Mouse (Mus musculus) large intestine, adult 2 months (tissue): Measurements from ENCODE around the gene Mcu. TPM values are rescaled to one million over a fixed set of nuclear protein-coding genes. Genes with fewer than 3 reads are reported as not detected.

Experiments
- DNase-seq: peaks from one replicate; pipeline ENCODE4 v3.0.0-alpha.2; 2012; ENCODE audit warnings: low read depth, low spot score
- WGBS: fragments of 180-500 bp; shearing (Covaris S2); methylation state at CpG from one replicate; pipeline ENCODE4 v1.1.7; 2018; 5-methylcytosine and 5-hydroxymethylcytosine counted together
- polyA plus RNA-seq: library from polyadenylated mRNA; depleted of rRNA; stranded (reverse); fragments of >200 nt; gene quantifications from 2 replicates; pipeline ENCODE4 v1.2.3, GENCODE M21; 2012

Gene Mcu
- polyA plus RNA-seq, 1 experiment, result 61.8 TPM

DNA sequence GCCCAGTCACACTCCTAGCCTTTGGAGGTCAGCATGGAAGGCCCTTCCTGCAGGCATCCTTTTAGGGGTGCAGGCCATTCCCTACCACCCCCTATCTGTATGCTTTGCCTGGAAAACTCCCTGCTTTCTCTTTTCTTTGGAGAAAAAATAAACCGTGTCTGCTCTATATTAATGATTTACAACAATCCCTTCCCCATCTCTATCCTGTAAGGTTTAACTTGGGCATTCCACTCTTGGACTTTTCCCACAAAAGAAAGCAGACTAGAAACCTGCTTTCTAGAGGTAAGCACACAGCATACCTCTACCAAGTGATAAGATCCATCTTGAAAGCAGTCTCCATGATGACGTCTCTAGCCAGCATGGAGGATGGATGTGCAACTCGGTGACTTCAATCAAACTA is 75.9 kb downstream of the Mcu start:
- no peak for DNase-seq
- WGBS, result 68% methylated on average over 3 of the region's 3 CpGs

DNA sequence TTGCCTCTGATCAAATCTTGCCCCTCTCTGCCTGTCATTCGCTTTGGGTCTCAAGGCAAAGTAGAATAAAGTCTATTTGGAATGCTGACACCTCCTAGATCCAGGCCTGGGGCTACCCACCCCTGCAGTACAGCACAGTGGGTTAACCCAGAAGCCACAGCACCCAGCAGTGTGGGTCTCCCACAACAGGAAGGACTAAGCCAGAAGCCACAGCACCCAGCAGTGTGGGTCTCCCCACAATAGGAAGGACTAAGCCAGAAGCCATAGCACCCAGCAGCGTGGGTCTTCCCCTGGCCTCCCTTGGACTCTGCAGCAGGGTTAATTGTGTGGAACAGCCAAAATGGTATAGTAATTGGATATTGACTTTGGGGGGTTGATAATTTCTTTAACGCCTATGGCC is 76.4 kb downstream of the Mcu start:
- no peak for DNase-seq
- 88% methylated on average over 3 of the region's 3 CpGs for WGBS

DNA sequence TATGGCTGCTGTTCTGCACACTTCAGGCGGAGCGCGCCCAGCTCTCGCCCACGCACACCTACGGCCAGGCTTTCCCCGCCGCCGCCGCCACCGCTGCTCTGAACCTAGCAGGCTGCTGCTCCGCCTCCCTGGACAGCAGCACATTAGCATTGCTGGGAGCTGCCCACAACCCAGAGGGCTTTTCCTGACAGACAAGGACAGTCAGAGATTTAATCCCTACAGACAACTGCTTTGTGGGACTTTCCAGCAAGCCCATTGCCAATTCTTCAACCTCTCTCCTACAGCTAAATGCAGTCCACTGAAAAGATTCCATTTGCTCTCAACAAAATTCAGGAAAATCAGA is 77.0 kb downstream of the Mcu start:
- WGBS, result 18% methylated on average over 12 of the region's 12 CpGs
- DNase-seq, result no peak

DNA sequence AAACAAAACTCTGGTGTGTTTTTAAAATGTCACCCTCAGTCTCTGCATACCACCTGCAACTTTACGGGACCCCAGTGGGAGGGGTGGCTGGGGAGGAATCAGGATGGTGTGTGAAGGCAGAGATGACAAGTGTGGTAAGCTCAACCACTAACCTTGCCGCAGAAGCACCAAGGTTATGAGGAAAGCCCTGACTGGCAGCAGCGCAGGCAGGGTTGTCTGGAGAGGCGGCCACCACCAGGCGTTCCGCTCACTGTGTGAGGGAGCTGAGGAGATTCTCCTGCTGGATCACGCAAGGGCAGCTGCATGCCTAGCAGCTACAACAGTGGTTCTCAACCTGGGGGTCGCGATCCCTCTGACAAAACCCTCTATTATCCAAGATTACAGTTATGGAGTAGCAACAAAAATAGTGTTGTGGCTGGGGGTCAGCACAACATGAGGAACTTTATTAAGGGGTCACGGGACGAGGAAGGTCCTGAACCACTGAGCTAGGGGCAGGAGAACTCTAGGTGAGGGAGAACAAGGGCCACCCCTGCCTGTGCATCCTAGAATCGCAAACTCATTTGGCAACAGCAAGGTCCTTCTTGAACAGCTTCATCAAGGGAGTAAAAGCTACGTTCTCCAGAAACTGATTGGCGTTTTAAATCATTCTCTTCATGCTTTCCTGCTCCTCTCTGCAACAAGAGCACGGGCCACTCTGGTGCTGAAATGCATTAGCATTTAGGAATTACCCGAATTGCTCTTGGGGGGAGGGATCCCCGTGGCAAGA is 77.5 kb downstream of the Mcu start:
- WGBS, result 58% methylated on average over 17 of the region's 17 CpGs
- no peak for DNase-seq

DNA sequence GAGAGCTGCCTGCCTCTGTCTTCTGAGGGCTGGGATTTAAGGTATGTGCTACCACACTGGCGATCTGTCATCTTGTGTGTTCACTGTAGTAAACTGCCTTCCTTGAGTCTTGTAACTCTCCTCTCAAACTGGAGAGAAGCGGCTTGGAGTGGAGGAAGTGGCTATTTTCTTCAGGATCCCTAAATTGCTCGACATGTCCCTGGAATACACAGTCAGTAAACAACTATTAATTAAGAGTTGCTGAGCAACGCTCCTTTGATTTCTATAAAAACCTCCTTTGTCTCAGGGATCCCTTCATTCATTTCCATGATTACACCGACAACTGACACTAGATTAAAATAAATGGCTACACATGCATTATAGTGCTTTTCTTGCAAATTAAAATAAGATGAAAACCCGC is 78.4 kb downstream of the Mcu start:
- no peak for DNase-seq
- WGBS, result 93% methylated on average over 6 of the region's 6 CpGs

DNA sequence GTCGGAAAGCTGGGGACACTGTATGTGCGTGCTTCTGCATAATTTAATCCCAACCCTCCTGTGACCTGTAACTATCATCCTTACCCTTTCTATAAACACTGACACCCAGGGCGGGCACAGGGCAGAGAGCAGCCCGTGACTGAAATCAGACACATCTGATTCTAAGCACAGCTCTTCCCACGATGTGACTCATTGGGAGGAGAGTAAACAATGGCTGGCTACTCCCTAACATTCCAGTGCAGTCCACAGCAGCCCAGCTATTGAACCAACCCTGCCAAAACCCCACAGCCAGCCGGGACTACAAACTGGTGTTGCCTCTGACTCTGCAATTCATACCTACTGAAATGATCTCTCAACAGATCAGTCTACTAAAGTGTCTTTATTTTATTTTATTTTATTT is 78.9 kb downstream of the Mcu start:
- WGBS, result 29% methylated on average over 6 of the region's 6 CpGs
- DNase-seq, result peak; percentile 70

DNA sequence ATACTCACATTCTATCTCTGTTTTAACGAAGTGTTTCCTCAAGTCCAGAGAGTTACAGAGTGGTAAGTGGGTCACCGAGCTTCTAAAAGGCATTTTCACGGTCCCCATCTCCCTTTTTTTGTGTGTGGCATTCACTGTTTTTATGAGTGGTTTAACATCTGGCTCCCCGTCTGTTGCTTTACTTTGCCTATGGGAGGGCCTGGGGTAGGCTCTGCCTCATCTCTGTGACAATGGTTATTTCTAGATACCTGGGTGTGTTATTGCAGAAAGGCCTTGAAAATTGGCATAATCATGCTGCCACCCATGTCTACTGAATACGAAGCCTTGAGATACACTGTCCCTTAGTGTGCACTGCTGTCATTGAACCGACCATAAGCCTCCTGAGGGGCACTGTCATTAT is 84.2 kb downstream of the Mcu start:
- no peak for DNase-seq
- WGBS, result 96% methylated on average over 6 of the region's 6 CpGs

DNA sequence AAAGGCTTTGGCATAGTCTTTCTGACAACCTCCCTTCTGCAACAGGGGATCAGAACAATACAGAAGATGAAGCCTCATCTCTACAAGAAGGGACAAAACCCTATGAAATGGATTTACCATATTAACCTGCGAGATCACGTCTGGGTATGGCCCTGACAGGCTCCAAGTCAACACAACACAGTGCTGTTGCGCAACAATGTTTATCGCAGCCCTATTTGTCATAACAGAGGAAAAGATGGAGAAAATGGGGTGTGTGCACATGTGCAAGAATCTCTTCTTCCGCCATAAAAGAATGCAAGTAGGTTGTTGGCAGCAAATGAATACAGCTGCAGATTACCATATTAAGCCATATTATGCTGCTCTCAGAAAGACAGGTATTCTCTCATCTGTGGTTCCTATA is 88.7 kb downstream of the Mcu start:
- no peak for DNase-seq
- 84% methylated on average over 5 of the region's 5 CpGs for WGBS

DNA sequence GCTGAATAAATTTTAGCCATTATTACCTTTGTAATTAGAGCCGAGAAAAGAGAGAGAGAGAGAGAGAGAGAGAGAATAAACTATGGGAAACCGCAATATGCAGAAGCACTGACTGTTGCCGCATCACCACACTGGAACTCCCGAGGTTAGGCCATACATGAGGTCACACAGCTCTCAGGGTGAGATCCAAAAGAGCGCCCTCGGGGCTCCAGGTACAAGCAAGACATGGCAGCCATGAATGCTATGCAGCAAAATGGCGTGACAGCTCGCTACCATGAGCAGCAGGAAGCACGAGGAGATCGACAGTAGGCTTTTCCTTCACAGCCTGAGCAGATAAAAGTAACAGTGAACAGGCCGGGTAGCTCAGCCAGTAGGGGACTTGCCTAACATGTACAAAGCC is 89.2 kb downstream of the Mcu start:
- DNase-seq, result no peak
- WGBS, result 91% methylated on average over 11 of the region's 11 CpGs

DNA sequence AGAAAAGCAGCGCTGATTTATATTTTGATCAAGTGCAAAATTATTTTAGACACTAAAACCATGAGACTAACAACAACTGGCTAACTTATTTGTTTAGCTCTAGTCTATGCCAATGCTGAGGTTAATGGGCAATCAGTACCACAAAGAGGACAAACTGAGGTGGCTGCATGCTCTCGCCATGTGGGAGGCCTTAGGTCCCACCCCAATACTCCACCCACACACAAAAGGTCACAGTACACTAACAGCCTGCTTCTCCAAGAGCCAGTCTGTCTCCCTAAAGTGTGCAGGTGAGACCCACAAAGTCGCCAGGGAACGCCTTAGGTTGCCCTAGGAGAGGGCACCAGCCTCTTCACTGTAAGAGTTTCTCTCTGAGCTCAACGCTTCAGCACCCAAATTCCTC is 91.8 kb downstream of the Mcu start:
- DNase-seq, result no peak
- 59% methylated on average over 5 of the region's 5 CpGs for WGBS

DNA sequence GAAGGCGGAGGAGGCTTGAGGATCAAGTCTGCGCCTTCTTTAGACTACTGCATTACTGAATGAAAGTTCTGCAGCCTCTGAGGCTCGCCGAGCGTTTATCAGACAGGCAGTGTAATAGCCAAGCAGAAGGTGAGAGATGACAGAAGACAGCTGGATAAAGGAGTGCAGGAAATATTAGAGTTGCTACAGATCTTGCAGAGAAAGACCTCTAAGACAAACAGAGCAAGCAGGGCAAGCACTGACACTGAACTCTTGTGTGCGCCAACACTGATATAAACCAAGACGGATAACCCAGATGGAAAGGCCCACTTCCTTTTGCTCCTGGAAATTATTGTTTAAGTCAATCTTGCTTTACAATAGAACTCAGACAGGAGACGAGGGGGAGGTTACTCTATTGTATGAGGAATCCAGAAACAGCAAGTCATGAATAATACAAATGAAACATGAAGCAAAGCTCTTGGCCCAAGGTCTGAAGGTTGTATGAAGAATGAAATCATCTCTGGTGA is 92.6 kb downstream of the Mcu start:
- WGBS, result 70% methylated on average over 8 of the region's 8 CpGs
- DNase-seq, result no peak

DNA sequence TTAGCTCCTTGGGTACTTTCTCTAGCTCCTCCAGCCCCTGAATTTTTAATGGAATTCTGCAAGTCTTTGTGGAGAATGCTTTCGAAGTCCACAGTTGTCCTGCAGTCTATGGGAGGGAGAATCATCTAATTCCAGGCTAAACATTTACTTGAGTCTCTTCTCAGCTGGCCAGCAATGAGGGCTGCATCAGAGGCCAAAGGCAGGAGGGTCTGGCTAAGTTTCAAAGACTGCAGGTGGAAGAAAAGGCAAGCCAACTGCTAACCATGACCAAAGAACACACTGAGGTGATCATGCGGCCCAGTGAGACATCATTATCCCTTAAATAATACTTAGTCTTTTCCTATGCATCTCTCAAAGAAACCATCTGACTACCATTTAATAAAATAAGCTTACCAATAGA is 95.8 kb downstream of the Mcu start:
- no peak for DNase-seq
- WGBS, result 72% methylated on average over 2 of the region's 2 CpGs

DNA sequence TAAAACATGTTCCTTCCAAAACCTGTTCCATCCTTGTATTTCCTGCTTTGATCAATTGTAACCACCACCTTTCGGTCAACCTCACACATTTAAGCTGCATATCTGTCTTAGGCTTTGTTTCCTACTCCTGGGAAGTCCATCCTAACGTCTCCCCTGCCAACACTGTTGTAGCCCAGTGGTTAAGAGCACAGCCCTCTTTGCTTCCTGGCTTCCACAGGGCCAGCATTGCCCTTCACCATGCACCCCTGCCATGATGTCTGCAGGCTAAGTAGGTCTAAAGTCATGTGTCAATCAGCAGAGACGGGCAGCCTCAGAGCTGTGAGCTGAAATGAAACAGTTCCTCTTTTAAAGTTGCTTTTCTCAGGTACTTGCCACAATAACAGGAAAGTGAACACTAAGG is 97.1 kb downstream of the Mcu start:
- no peak for DNase-seq
- 94% methylated on average over 3 of the region's 3 CpGs for WGBS

DNA sequence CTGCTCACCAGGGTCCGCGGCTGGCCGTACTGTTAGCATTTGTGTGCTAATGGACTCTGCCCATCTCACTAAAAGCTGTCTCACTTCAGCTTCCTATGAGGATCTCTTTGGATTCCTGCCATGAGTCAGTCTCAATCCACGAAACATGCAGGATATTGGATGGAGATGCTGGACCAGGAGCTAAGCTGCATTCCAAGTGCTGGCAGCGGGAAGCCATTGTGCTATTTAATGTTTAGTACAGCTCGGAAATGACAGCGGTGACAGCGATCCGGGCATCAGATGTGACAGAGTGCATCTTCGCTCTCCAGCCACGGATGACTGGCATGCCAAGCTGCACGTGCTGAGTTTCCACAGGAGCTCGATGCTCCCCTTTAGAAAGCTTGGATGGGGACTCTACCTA is 99.3 kb downstream of the Mcu start:
- 93% methylated on average over 13 of the region's 13 CpGs for WGBS
- DNase-seq, result no peak

DNA sequence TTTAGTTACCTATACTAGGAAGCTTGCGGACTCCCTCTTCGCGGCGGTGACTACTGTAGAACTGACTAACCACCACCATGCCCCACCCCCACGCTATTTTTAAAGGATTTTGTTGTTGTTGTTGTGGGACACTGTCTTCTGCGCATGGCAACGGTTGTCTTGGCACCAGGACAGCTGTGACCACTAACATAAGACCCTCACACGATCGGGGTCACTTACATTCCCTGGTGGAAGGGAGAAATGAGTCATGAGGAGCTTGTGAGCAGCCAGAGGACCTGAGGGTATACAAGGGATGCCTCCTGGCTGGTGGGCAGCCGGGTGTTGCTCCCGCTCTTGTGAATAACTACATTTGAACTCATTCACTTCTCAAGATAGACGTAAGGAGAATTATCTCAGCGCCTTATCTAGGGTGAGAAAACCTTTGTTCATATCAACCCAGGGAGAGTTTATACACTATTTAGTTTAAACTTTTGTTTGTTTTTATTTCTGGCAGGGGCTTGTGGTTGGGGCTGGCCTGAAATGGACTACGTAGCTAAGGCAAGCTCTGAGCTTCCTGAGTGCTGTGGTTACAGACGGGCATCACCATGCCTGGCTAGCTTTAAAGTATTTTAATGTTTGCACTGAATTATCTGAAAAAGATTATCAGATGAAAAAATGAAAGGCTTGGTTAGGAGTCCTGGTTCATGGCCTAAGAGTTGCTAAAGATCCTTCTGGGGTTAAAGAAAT is 101.6 kb downstream of the Mcu start:
- DNase-seq, result no peak
- WGBS, result 77% methylated on average over 15 of the region's 15 CpGs

DNA sequence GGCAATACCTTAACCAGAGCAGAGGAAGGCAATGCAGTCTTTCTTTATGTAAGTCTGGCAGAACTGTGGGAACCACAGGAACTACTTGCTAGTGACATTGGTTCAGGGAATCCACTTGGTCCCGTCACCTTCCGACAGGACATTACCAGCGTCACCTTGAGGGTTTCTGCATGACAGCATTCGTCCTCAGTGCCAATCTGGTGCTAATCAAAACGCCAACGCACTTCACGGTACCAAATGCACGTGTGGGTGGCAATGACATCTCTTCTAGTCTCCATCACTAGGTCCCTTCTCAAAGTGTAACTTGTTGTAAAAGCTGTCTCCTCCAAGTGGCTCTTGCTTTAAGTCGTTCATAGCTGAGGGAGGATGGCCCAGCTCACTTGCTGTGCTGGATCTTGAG is 104.3 kb downstream of the Mcu start:
- no peak for DNase-seq
- 91% methylated on average over 9 of the region's 9 CpGs for WGBS

DNA sequence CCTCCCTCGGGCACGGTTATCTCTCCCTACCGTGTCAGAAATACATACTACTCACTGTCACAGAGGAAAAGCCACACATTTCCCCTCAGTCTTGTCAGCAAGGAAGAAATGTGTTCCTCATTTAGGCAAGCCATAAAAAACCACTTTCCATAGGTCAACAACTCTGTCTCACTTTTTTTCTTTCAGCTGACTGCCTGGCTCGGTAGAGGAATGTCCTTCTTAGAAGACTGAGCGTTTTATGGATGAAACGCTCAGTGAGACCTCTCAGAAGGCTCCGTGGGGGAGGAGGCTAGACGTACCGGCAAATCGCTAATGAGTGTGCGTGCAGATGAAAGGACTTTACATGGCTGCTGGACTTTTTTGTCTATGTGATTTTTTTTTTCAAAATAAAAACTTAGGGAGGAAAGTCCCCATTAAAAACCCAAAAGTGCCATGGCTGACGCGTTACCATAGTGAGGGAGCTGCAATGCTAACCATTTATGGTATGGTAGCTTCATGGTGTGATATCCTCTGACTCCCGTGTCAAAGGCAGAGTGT is 105.0 kb downstream of the Mcu start:
- 48% methylated on average over 14 of the region's 14 CpGs for WGBS
- DNase-seq, result no peak

DNA sequence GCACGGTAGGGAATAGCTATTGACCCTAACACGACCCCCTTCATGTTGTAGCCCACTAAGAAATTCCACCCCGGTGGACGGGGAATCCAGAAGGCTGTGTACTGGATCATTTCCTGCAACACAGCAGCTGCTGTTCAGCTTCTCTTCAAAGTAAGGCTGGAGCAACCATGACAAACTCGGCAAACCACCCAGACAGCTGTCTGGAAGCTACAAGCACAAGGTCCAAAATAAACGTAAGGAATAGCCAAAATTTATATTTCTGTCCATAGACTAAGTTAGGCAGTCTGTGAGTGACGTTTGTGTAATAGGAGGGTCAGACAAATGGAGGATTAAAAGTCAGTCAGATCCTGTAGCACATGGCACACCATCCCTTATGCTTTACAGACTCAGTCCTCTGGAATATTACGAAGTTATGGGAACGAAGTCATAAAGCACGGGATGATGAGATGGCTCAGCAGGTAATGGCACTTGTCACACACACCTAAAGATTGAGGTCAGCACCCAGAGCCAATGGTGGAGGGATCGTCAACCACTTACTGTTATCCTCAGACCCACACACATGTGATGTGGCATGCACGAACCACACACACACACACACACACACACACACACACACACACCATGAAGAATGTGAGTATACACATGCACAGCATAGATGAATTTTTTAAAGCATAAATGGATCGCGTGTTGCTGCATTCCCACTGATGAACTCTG is 105.6 kb downstream of the Mcu start:
- DNase-seq, result no peak
- WGBS, result 55% methylated on average over 14 of the region's 14 CpGs

DNA sequence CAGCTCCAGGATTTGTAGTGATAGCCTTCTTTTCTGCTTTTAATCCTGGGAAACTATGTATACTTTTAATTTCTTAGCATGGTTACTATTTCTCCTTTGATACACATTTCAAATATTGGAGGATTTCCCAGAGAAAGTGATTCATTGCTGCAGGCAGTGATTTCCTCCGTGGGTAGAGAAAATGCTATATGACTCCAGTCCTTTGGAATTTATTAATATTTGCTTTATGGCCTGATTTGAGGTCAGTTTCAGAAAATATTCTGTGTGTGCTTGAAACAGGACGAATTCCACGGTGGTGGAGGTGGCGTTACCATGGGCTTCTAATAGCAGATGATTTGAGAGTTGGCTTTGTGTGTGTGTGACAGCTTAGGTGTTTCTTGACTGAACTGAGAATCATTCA is 107.3 kb downstream of the Mcu start:
- 41% methylated on average over 4 of the region's 4 CpGs for WGBS
- DNase-seq, result no peak

DNA sequence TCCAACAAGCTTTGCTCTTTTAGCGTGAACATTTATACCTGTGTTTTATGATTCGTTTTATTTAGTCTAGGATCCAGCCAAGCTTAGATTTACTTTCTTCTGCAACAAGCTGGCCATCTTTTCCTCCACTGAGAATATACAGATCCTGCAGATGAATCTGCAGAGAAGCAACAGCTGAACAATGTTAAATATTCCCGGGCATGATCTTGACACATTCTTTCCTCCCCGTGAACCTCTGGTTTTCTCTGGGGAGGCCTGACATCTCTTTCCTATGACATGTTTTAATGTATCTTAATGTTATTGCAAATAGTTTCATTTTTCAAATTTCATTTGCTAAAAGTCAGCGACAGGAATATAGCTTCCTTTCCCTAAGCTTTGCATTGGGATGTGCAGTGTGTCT is 109.8 kb downstream of the Mcu start:
- no peak for DNase-seq
- 65% methylated on average over 5 of the region's 5 CpGs for WGBS

DNA sequence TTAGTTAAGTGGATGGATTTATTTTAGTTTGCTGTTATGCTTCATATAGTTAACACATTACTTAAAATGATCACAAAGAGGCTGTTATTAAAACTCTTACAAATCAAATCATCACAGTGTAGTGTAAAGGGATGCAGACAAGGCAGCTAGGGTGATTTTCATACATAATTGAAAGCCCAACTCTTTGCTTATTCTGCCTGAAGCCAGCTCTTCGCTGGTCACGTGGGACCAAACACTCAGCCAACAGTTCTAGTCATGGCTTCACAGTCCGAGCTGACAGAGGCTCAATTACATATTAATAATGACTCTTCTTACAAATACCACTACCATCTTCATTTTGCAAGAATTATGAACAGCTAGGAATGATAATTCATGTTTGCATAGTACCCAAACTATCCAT is 112.2 kb downstream of the Mcu start:
- no peak for DNase-seq
- 62% methylated on average over 3 of the region's 3 CpGs for WGBS
